Mouse (Mus musculus) stomach, postnatal 0 days (tissue): ENCODE data around the gene Tmx2. TPM values are rescaled to one million over a fixed set of nuclear protein-coding genes. Genes with fewer than 3 reads are reported as not detected.

ENCODE experiments used
- ATAC-seq: fragments of 200-750 bp; cut with Nextera tagmentation; 2 replicates; pipeline ENCODE4 v1.8.0; 2017; ENCODE audit not compliant: low FRiP score, low TSS enrichment
- DNase-seq: peaks from one replicate; pipeline ENCODE4 v3.0.0-alpha.2; 2016; ENCODE audit warnings: low spot score
- H3K27ac ChIP-seq: fragments of 300-500 bp; sonication (generic); replicated peaks from 2 replicates; pipeline ENCODE4 v1.5.1; 2014; ENCODE audit warnings: mild to moderate bottlenecking, control low read depth
- H3K27me3 ChIP-seq: fragments of 300-500 bp; sonication (generic); 2 replicates; pipeline ENCODE4 v1.6.1; 2014; ENCODE audit warnings: low read length; ENCODE audit not compliant: control insufficient read depth, insufficient read depth
- H3K36me3 ChIP-seq: fragments of 300-500 bp; sonication (generic); 2 replicates; pipeline ENCODE4 v1.6.1; 2014; ENCODE audit warnings: low read length, mixed read lengths; ENCODE audit not compliant: control insufficient read depth, insufficient read depth
- H3K4me1 ChIP-seq: fragments of 300-500 bp; sonication (generic); replicated peaks from 2 replicates; pipeline ENCODE4 v1.6.1; 2014; ENCODE audit warnings: antibody characterized with exemption; ENCODE audit not compliant: control insufficient read depth, insufficient read depth
- H3K4me2 ChIP-seq: fragments of 300-500 bp; sonication (generic); replicated peaks from 2 replicates; pipeline ENCODE4 v1.6.1; 2014; ENCODE audit warnings: low read depth, mild to moderate bottlenecking, control low read depth, moderate library complexity
- H3K4me3 ChIP-seq: fragments of 300-500 bp; sonication (generic); 2 replicates; pipeline ENCODE4 v1.5.1; 2014; ENCODE audit warnings: low read depth, low read length, control low read depth
- H3K9ac ChIP-seq: fragments of 300-500 bp; sonication (generic); 2 replicates; pipeline ENCODE4 v1.6.1; 2014; ENCODE audit warnings: mild to moderate bottlenecking, low read length, control low read depth, mixed read lengths
- H3K9me3 ChIP-seq: fragments of 300-500 bp; sonication (generic); 2 replicates; pipeline ENCODE4 v1.6.1; 2016; ENCODE audit warnings: low read length; ENCODE audit not compliant: control insufficient read depth
- CTCF ChIP-seq: IDR thresholded peaks from 2 replicates; pipeline ENCODE4 v1.5.1; 2016; ENCODE audit warnings: antibody characterized with exemption, low read depth, mild to moderate bottlenecking, moderate library complexity
- EP300 ChIP-seq: optimal IDR thresholded peaks from 2 replicates; pipeline ENCODE3; 2016; ENCODE audit warnings: antibody characterized with exemption
- WGBS: fragments of 180-500 bp; shearing (Covaris S2); extraction: QIAGEN DNeasy Blood & Tissue Kit; methylation state at CpG from one replicate; pipeline ENCODE4 v1.1.7; 2014; 5-methylcytosine and 5-hydroxymethylcytosine counted together
- polyA plus RNA-seq: library from polyadenylated mRNA; unstranded; fragments of >200 nt; fragmentation: Nextera tagmentation; extraction: Ambion mirVana; gene quantifications from 2 replicates; pipeline ENCODE4 v1.2.1, GENCODE M21; 2015

The Tmx2 gene
- polyA plus RNA-seq, 1 experiment from 2014 or later, result 80.9 TPM

DNA sequence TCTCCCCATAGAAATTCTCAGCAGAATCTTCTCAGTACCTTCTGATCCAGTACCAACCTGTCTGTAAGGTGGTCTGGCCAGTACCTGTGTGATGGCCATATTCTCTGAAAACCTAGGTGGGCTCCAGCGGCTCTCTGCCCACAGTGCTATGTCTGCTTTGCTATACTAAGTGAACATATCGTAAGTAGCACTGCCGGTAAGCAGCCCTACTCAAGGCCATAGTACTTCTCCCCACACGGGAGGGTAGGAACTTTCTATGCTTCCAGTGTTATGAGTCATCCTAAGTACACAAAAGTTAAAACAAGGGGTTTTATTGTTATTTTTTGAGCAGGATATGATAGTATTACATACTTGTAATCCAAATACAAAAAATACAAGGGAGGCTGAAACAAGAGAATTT is 44.9 kb downstream of the Tmx2 start:
- no peak for DNase-seq
- H3K9ac ChIP-seq, result peak overlapping the region; percentile 47
- no peaks in the 10 kb centered on the region for H3K27me3 ChIP-seq
- peak overlapping the region; percentile 13; the same call in 1 of the 2 replicates for H3K4me3 ChIP-seq
- TF ChIP-seq CTCF (no peak), EP300 (no peak)
- H3K9me3 ChIP-seq, result no peaks in the 10 kb centered on the region
- peaks cover 31% of the 10 kb centered on the region for H3K4me1 ChIP-seq
- 34% methylated on average over 4 of the region's 4 CpGs for WGBS
- ATAC-seq, result peak; percentile 45; the same call in 1 of the 2 replicates
- 0 out of 2 replicates have a peak, but pooled peaks cover 1% of the 10 kb centered on the region for H3K36me3 ChIP-seq
- peak overlapping the region; percentile 93 for H3K27ac ChIP-seq
- H3K4me2 ChIP-seq, result peak overlapping the region; percentile 39

- TF ChIP-seq CTCF, result no peak
- no peak for TF ChIP-seq EP300
- Histone ChIP-seq H3K9me3 (no peaks in the 10 kb centered on the region), H3K27ac (peak overlapping the region; percentile 93), H3K4me1 (peaks cover 23% of the 10 kb centered on the region), H3K9ac (peak overlapping the region; percentile 27; the same call in 1 of the 2 replicates), H3K36me3 (0 out of 2 replicates have a peak, but pooled peaks cover 4% of the 10 kb centered on the region), H3K27me3 (no peaks in the 10 kb centered on the region), H3K4me2 (peak overlapping the region; percentile 45), H3K4me3 (peak overlapping the region; percentile 10; the same call in 1 of the 2 replicates)
- DNase-seq (peak; percentile 58), ATAC-seq (peak; percentile 75)
- 8% methylated on average over 3 of the region's 3 CpGs for WGBS
Observed at GRCm38 (mm10) chr2:84632999-84633398, 45.9 kb downstream of the Tmx2 start.

GRCm38 (mm10) chr2:84632001-84632400 is 46.9 kb downstream of the Tmx2 start:
- Histone ChIP-seq H3K4me2 (no peak overlapping the region), H3K36me3 (0 out of 2 replicates have a peak, but pooled peaks cover 4% of the 10 kb centered on the region), H3K4me3 (no peak overlapping the region), H3K9me3 (no peaks in the 10 kb centered on the region), H3K27ac (peak overlapping the region; percentile 93), H3K9ac (no peak overlapping the region), H3K27me3 (no peaks in the 10 kb centered on the region), H3K4me1 (peaks cover 23% of the 10 kb centered on the region)
- ATAC-seq (no peak), DNase-seq (no peak)
- WGBS, result 95% methylated on average over 1 of the region's 1 CpGs
- TF ChIP-seq CTCF, result no peak
- TF ChIP-seq EP300, result no peak

DNA sequence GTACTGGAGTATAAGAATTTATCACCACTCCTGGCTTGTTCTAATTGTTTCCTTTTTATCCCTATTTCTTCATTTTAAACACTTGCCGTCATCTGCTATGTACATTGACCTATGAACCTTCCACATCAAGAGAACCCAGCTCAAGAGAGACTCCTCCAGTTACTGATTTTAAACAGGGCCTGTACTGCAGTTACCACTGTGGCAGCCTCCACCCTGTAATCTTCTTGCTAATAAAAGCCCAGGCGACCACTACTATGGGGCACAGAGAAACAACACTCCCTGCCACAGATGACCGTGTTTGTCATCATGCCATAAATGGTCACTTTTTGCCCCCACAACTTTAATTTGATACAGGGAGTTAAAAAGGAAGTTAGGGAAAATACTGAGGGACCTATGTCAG is 51.9 kb downstream of the Tmx2 start:
- no peaks in the 10 kb centered on the region for H3K27me3 ChIP-seq
- H3K4me3 ChIP-seq, result no peak overlapping the region
- WGBS, result 26% methylated on average over 3 of the region's 3 CpGs
- peak overlapping the region; percentile 78 for H3K27ac ChIP-seq
- no peak for TF ChIP-seq EP300
- no peak for TF ChIP-seq CTCF
- H3K36me3 ChIP-seq, result peaks cover 11% of the 10 kb centered on the region
- no peak overlapping the region for H3K9ac ChIP-seq
- H3K4me1 ChIP-seq, result peaks cover 4% of the 10 kb centered on the region
- no peaks in the 10 kb centered on the region for H3K9me3 ChIP-seq
- DNase-seq (no peak), ATAC-seq (no peak)
- no peak overlapping the region for H3K4me2 ChIP-seq

- Histone ChIP-seq H3K9me3 (no peaks in the 10 kb centered on the region), H3K4me3 (no peak overlapping the region), H3K27me3 (no peaks in the 10 kb centered on the region), H3K36me3 (peaks cover 11% of the 10 kb centered on the region), H3K27ac (peak overlapping the region; percentile 78), H3K4me2 (no peak overlapping the region), H3K4me1 (peaks cover 2% of the 10 kb centered on the region), H3K9ac (no peak overlapping the region)
- 59% methylated on average over 7 of the region's 7 CpGs for WGBS
- no peak for DNase-seq
- no peak for TF ChIP-seq CTCF
- 0 out of 2 replicates have a peak, but pooled peaks have one; percentile 33 for ATAC-seq
Observed at GRCm38 (mm10) chr2:84626366-84626975, 52.5 kb downstream of the Tmx2 start.

GRCm38 (mm10) chr2:84624201-84624600 is 54.7 kb downstream of the Tmx2 start:
- peak overlapping the region; percentile 45; the same call in 1 of the 2 replicates for H3K27ac ChIP-seq
- 88% methylated on average over 17 of the region's 17 CpGs for WGBS

More at GRCm38 (mm10) chr2:84624201-84624600, 54.7 kb downstream of the Tmx2 start:
- Histone ChIP-seq H3K27me3 (no peaks in the 10 kb centered on the region), H3K9ac (no peak overlapping the region), H3K9me3 (no peaks in the 10 kb centered on the region), H3K4me3 (no peak overlapping the region), H3K4me1 (peaks cover 2% of the 10 kb centered on the region), H3K4me2 (no peak overlapping the region), H3K36me3 (peaks cover 16% of the 10 kb centered on the region)
- TF ChIP-seq EP300, result no peak
- no peak for TF ChIP-seq CTCF
- no peak for ATAC-seq
- no peak for DNase-seq
